Mouse (Mus musculus) kidney, embryonic 14.5 days (tissue): ENCODE measurements at regions not wholly inside any gene's neighbourhood (a gene's known extent, or its start where the extent isn't known, plus 50 kb on each side); places are given as distances from the start of the nearest gene placed in this dataset.

ENCODE experiments used
- ATAC-seq: fragments of 200-750 bp; cut with Nextera tagmentation; 2 replicates; pipeline ENCODE4 v1.8.0; 2017; ENCODE audit warnings: moderate number of reproducible peaks, mild to moderate bottlenecking, moderate TSS enrichment, moderate library complexity; ENCODE audit not compliant: low FRiP score, low TSS enrichment
- H3K27ac ChIP-seq: fragments of 300-500 bp; sonication (generic); 2 replicates; pipeline ENCODE4 v1.5.1; 2014; ENCODE audit warnings: low read depth, mild to moderate bottlenecking, low read length, moderate library complexity, mixed read lengths
- H3K27me3 ChIP-seq: fragments of 300-500 bp; sonication (generic); 2 replicates; pipeline ENCODE4 v1.6.1; 2014; ENCODE audit warnings: mild to moderate bottlenecking, low read length; ENCODE audit not compliant: control insufficient read depth, insufficient read depth
- H3K36me3 ChIP-seq: fragments of 300-500 bp; sonication (generic); 2 replicates; pipeline ENCODE4 v1.6.1; 2014; ENCODE audit warnings: low read length, mixed read lengths; ENCODE audit not compliant: control insufficient read depth, insufficient read depth
- H3K4me1 ChIP-seq: fragments of 300-500 bp; sonication (generic); 2 replicates; pipeline ENCODE4 v1.6.1; 2014; ENCODE audit warnings: low read length, mixed read lengths; ENCODE audit not compliant: control insufficient read depth, insufficient read depth
- H3K4me2 ChIP-seq: fragments of 300-500 bp; sonication (generic); replicated peaks from 2 replicates; pipeline ENCODE4 v1.6.1; 2014; ENCODE audit warnings: low read depth, mild to moderate bottlenecking, low read length
- H3K4me3 ChIP-seq: fragments of 300-500 bp; sonication (generic); 2 replicates; pipeline ENCODE4 v1.5.1; 2014; ENCODE audit warnings: mild to moderate bottlenecking, low read length
- H3K9ac ChIP-seq: fragments of 300-500 bp; sonication (generic); 2 replicates; pipeline ENCODE4 v1.6.1; 2014; ENCODE audit warnings: low read depth, mild to moderate bottlenecking, low read length, moderate library complexity
- H3K9me3 ChIP-seq: fragments of 300-500 bp; sonication (generic); 2 replicates; pipeline ENCODE4 v1.6.1; 2016; ENCODE audit warnings: low read length; ENCODE audit not compliant: control insufficient read depth
- WGBS: fragments of 180-500 bp; shearing (Covaris S2); extraction: QIAGEN DNeasy Blood & Tissue Kit; methylation state at CpG from one replicate; pipeline ENCODE4 v1.1.7; 2014; 5-methylcytosine and 5-hydroxymethylcytosine counted together

GRCm38 (mm10) chr3:143242691-143243090, 360.9 kb upstream of the Pkn2 start:
- no peak for ATAC-seq
- no peak overlapping the region for H3K27ac ChIP-seq
- no peaks in the 10 kb centered on the region for H3K36me3 ChIP-seq
- no peaks in the 10 kb centered on the region for H3K9me3 ChIP-seq
- no peaks in the 10 kb centered on the region for H3K4me1 ChIP-seq
- H3K9ac ChIP-seq: no peak overlapping the region
- H3K4me3 ChIP-seq: no peak overlapping the region
- no peak overlapping the region for H3K4me2 ChIP-seq
- 74% methylated on average over 4 of the region's 4 CpGs for WGBS
- no peaks in the 10 kb centered on the region for H3K27me3 ChIP-seq

GRCm38 (mm10) chr3:143240545-143241383, 359.0 kb upstream of the Pkn2 start:
- no peak overlapping the region for H3K27ac ChIP-seq

GRCm38 (mm10) chr3:143238546-143238945, 356.7 kb upstream of the Pkn2 start:
- Histone ChIP-seq H3K36me3 (no peaks in the 10 kb centered on the region), H3K9ac (no peak overlapping the region), H3K4me2 (no peak overlapping the region), H3K9me3 (no peaks in the 10 kb centered on the region), H3K4me1 (no peaks in the 10 kb centered on the region), H3K27ac (no peak overlapping the region), H3K27me3 (no peaks in the 10 kb centered on the region), H3K4me3 (no peak overlapping the region)
- no peak for ATAC-seq
- WGBS: 84% methylated on average over 6 of the region's 6 CpGs

More at GRCm38 (mm10) chr3:143240545-143241383, 359.0 kb upstream of the Pkn2 start:
- 69% methylated on average over 7 of the region's 7 CpGs for WGBS
- Histone ChIP-seq H3K4me2 (no peak overlapping the region), H3K36me3 (no peaks in the 10 kb centered on the region), H3K4me3 (no peak overlapping the region), H3K4me1 (no peaks in the 10 kb centered on the region), H3K9me3 (no peaks in the 10 kb centered on the region), H3K9ac (no peak overlapping the region), H3K27me3 (no peaks in the 10 kb centered on the region)
- ATAC-seq: no peak

- Histone ChIP-seq H3K27me3 (no peaks in the 10 kb centered on the region), H3K9ac (no peak overlapping the region), H3K4me1 (no peaks in the 10 kb centered on the region), H3K4me2 (no peak overlapping the region), H3K9me3 (no peaks in the 10 kb centered on the region), H3K27ac (no peak overlapping the region), H3K4me3 (no peak overlapping the region), H3K36me3 (no peaks in the 10 kb centered on the region)
- 85% methylated on average over 6 of the region's 6 CpGs for WGBS
- no peak for ATAC-seq
Measured at GRCm38 (mm10) chr3:143223999-143224729, 342.4 kb upstream of the Pkn2 start.

- Histone ChIP-seq H3K36me3 (no peaks in the 10 kb centered on the region), H3K4me3 (no peak overlapping the region), H3K27me3 (no peaks in the 10 kb centered on the region), H3K9me3 (no peaks in the 10 kb centered on the region), H3K4me2 (no peak overlapping the region), H3K4me1 (no peaks in the 10 kb centered on the region), H3K27ac (no peak overlapping the region), H3K9ac (no peak overlapping the region)
- WGBS: 17% methylated on average over 6 of the region's 6 CpGs
- peak; percentile 97 for ATAC-seq
Measured at GRCm38 (mm10) chr3:143193263-143193970, 311.6 kb upstream of the Pkn2 start.

GRCm38 (mm10) chr3:143188931-143189330, 307.1 kb upstream of the Pkn2 start:
- 18% methylated on average over 7 of the region's 7 CpGs for WGBS
- H3K27me3 ChIP-seq: no peaks in the 10 kb centered on the region
- no peak overlapping the region for H3K4me2 ChIP-seq
- H3K9me3 ChIP-seq: no peaks in the 10 kb centered on the region
- no peaks in the 10 kb centered on the region for H3K4me1 ChIP-seq
- H3K9ac ChIP-seq: no peak overlapping the region
- no peak overlapping the region for H3K27ac ChIP-seq
- ATAC-seq: no peak
- no peak overlapping the region for H3K4me3 ChIP-seq
- H3K36me3 ChIP-seq: no peaks in the 10 kb centered on the region

- Histone ChIP-seq H3K27me3 (no peaks in the 10 kb centered on the region), H3K4me2 (no peak overlapping the region), H3K9ac (no peak overlapping the region), H3K9me3 (no peaks in the 10 kb centered on the region), H3K27ac (no peak overlapping the region), H3K4me1 (no peaks in the 10 kb centered on the region), H3K36me3 (no peaks in the 10 kb centered on the region), H3K4me3 (no peak overlapping the region)
- ATAC-seq: no peak
- 75% methylated on average over 4 of the region's 4 CpGs for WGBS
Measured at GRCm38 (mm10) chr3:143173971-143174370, 292.2 kb upstream of the Pkn2 start.

- Histone ChIP-seq H3K36me3 (no peaks in the 10 kb centered on the region), H3K4me1 (no peaks in the 10 kb centered on the region), H3K27ac (no peak overlapping the region), H3K9me3 (no peaks in the 10 kb centered on the region), H3K27me3 (no peaks in the 10 kb centered on the region), H3K9ac (no peak overlapping the region), H3K4me2 (no peak overlapping the region), H3K4me3 (no peak overlapping the region)
- WGBS: 59% methylated on average over 1 of the region's 1 CpGs
- no peak for ATAC-seq
Measured at GRCm38 (mm10) chr3:143162444-143162843, 280.6 kb upstream of the Pkn2 start.

- Histone ChIP-seq H3K4me2 (no peak overlapping the region), H3K9ac (no peak overlapping the region), H3K9me3 (no peaks in the 10 kb centered on the region), H3K36me3 (no peaks in the 10 kb centered on the region), H3K27me3 (no peaks in the 10 kb centered on the region), H3K27ac (no peak overlapping the region), H3K4me1 (no peaks in the 10 kb centered on the region), H3K4me3 (no peak overlapping the region)
- WGBS: 88% methylated on average over 6 of the region's 6 CpGs
- ATAC-seq: no peak
Measured at GRCm38 (mm10) chr3:143161993-143162392, 280.2 kb upstream of the Pkn2 start.
